Mouse (Mus musculus) limb, embryonic 11.5 days (tissue): ENCODE data around the gene Mmp15. TPM values are rescaled to one million over a fixed set of nuclear protein-coding genes. Genes with fewer than 3 reads are reported as not detected.

Source experiments
- ATAC-seq: fragments of 200-750 bp; cut with Nextera tagmentation; 2 replicates; pipeline ENCODE4 v1.8.0; 2017; ENCODE audit warnings: low read depth; ENCODE audit not compliant: insufficient number of reproducible peaks, low FRiP score, low TSS enrichment
- DNase-seq: peaks from one replicate; pipeline ENCODE4 v3.0.0-alpha.2; 2015; ENCODE audit warnings: low spot score
- H3K27ac ChIP-seq: fragments of 300-500 bp; sonication (generic); replicated peaks from 2 replicates; pipeline ENCODE4 v1.5.1; 2014; ENCODE audit warnings: low read depth, mild to moderate bottlenecking, low read length
- H3K27me3 ChIP-seq: fragments of 300-500 bp; sonication (generic); 2 replicates; pipeline ENCODE4 v1.6.1; 2014; ENCODE audit warnings: mild to moderate bottlenecking, low read length, mixed read lengths; ENCODE audit not compliant: control insufficient read depth, insufficient read depth
- H3K36me3 ChIP-seq: fragments of 300-500 bp; sonication (generic); 2 replicates; pipeline ENCODE4 v1.6.1; 2014; ENCODE audit warnings: mild to moderate bottlenecking, low read length, moderate library complexity, mixed read lengths; ENCODE audit not compliant: control insufficient read depth, insufficient read depth
- H3K4me1 ChIP-seq: fragments of 300-500 bp; sonication (generic); 2 replicates; pipeline ENCODE4 v1.6.1; 2014; ENCODE audit warnings: low read length, mixed read lengths; ENCODE audit not compliant: control insufficient read depth, insufficient read depth
- H3K4me2 ChIP-seq: fragments of 300-500 bp; sonication (generic); 2 replicates; pipeline ENCODE4 v1.6.1; 2014; ENCODE audit warnings: low read depth, mild to moderate bottlenecking, moderate library complexity; ENCODE audit not compliant: severe bottlenecking
- H3K4me3 ChIP-seq: fragments of 300-500 bp; sonication (generic); 2 replicates; pipeline ENCODE4 v1.5.1; 2014; ENCODE audit warnings: low read depth, low read length
- H3K9ac ChIP-seq: fragments of 300-500 bp; sonication (generic); 2 replicates; pipeline ENCODE4 v1.6.1; 2014; ENCODE audit warnings: mild to moderate bottlenecking, low read length
- H3K9me3 ChIP-seq: fragments of 300-500 bp; sonication (generic); 2 replicates; pipeline ENCODE4 v1.6.1; 2016; ENCODE audit warnings: low read length; ENCODE audit not compliant: control insufficient read depth
- WGBS: fragments of 180-500 bp; shearing (Covaris S2); extraction: QIAGEN DNeasy Blood & Tissue Kit; methylation state at CpG from one replicate; pipeline ENCODE4 v1.1.7; 2014; 5-methylcytosine and 5-hydroxymethylcytosine counted together
- polyA plus RNA-seq: library from polyadenylated mRNA; unstranded; fragments of >200 nt; fragmentation: Nextera tagmentation; extraction: Ambion mirVana; gene quantifications from 2 replicates; pipeline ENCODE4 v1.2.1, GENCODE M21; 2014

Gene Mmp15
- polyA plus RNA-seq, 1 experiment from 2014 or later: 9.6 TPM

DNA sequence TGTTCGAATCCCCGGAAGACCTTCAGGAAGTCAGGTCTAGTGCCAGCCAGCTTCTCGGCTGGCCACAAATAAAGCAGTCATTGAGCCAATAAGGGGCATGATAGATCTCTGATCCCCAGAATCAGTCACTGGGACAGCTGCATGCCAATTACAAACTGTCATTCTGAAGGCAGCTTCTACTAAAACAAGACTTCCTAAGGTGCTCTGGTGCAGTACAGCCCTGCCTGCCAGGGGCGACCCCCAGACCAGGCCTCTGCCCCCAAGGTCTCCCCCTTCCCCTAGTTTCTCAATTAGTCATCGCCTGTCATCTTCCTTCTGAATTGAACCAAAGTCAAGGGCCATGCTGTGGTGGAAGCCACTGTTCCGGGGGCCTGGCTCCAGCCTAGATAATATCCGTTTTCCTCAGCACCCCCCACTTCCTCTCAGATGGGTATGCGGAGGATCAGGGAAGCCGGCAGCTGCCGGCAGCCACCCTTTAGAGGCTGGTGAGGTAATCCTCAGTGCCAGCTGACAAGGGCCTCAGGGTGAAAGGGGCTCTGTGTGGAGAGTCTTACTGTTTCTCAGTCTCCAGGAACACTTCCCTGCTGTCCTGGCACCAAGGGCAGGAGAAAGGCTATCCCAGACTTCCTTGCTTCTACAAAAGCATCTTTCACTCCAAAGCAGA lies 59.4 kb downstream of the Mmp15 start:
- Histone ChIP-seq H3K36me3 (no peaks in the 10 kb centered on the region), H3K4me1 (no peaks in the 10 kb centered on the region), H3K4me3 (no peak overlapping the region), H3K9me3 (no peaks in the 10 kb centered on the region), H3K27me3 (no peaks in the 10 kb centered on the region), H3K27ac (no peak overlapping the region), H3K4me2 (no peak overlapping the region), H3K9ac (no peak overlapping the region)
- WGBS: 52% methylated on average over 10 of the region's 10 CpGs
- DNase-seq: no peak
- no peak for ATAC-seq

DNA sequence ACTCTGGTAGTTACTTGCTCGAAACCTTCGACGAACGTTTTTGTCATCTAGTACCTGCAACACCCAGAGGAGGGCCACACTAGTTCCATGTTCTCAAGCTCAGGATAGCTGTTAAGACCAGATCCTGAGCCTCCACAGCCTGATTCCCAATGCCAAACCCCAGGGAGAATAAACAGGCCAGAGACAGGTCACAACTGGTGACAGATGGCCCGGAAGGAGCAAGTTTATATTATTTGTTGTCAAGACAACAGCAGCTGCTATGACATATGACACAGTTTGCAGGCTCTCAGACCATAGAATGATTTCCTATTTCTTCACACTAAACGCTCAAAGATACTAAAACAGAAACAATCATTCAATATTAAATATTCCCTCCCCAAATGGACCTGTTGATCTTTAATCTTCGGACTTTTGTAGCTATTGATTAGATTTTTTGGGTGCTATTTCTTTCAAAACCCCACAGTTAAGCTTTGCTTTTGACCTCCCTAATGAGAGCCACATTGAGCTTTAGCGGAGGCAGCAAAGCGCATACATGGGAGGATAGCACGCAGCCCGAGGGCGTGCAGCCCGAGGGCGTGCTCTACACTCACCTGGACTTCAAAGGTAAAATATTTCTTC lies 70.2 kb downstream of the Mmp15 start:
- Histone ChIP-seq H3K4me1 (no peaks in the 10 kb centered on the region), H3K9ac (no peak overlapping the region), H3K36me3 (peaks cover 7% of the 10 kb centered on the region), H3K9me3 (no peaks in the 10 kb centered on the region), H3K4me2 (no peak overlapping the region), H3K4me3 (no peak overlapping the region), H3K27ac (no peak overlapping the region), H3K27me3 (no peaks in the 10 kb centered on the region)
- ATAC-seq (no peak), DNase-seq (no peak)
- 89% methylated on average over 14 of the region's 14 CpGs for WGBS

Other genes with a start within 250 kb of the Mmp15 start
- 7.3 and 10.1 TPM in 2 replicates for gene Kifc3, start 149.5 kb upstream of the Mmp15 start, polyA plus RNA-seq
- not detected in 2 replicates for gene Cngb1, start 45.7 kb upstream of the Mmp15 start, polyA plus RNA-seq
- 0.27 TPM in 1 of 2 replicates, not detected in the other for gene Tepp, start 41.7 kb upstream of the Mmp15 start, polyA plus RNA-seq
- gene Zfp319, start 20.3 kb upstream of the Mmp15 start, polyA plus RNA-seq: 7.7 and 8.6 TPM in 2 replicates
- gene Usb1, start 20.0 kb upstream of the Mmp15 start, polyA plus RNA-seq: 37.0 and 43.0 TPM in 2 replicates
- 142 and 143 TPM in 2 replicates for gene Cfap20, start 82.6 kb downstream of the Mmp15 start, polyA plus RNA-seq
- gene Csnk2a2, start 137.8 kb downstream of the Mmp15 start, polyA plus RNA-seq: 17.5 and 19.4 TPM in 2 replicates
- not detected in 2 replicates for gene Ccdc113, start 181.8 kb downstream of the Mmp15 start, polyA plus RNA-seq
- not detected in 2 replicates for gene Prss54, start 224.1 kb downstream of the Mmp15 start, polyA plus RNA-seq